Mouse (Mus musculus): ENCODE measurements at regions not wholly inside any gene's neighbourhood (a gene's known extent, or its start where the extent isn't known, plus 50 kb on each side); places are given as distances from the start of the nearest gene placed in this dataset.
"Not testable (repeated sequence)": the region's sequence is repeated elsewhere in the genome, so short reads cannot be mapped to it uniquely, and the experiment has no call there.

- intact Hi-C loops (cut with DNase I): no loop called here
- DNase-seq (ENCODE audit: low spot score in 2 of 2): no peak
These were observed 141.9 kb upstream of the Cdyl start for GRCm38 (mm10) chr13:35517692-35518091.

- intact Hi-C loops (cut with DNase I): no loop called here
- DNase-seq (ENCODE audit: low spot score in 2 of 2): no peak
These were observed 137.4 kb upstream of the Cdyl start for GRCm38 (mm10) chr13:35522272-35522671.

- DNase-seq (ENCODE audit: low spot score in 2 of 2): no peak
- intact Hi-C loops (cut with DNase I): loop anchor here (1.0 kb wide), 1 partner anchor 13 kb away; no protein-coding TSS in a partner anchor
These were observed 130.1 kb upstream of the Cdyl start for GRCm38 (mm10) chr13:35529577-35529976.

GRCm38 (mm10) chr13:35537106-35537505 is 122.5 kb upstream of the Cdyl start:
- no peak for DNase-seq (ENCODE audit: low spot score in 2 of 2)
- intact Hi-C loops (cut with DNase I): no loop called here

GRCm38 (mm10) chr13:35537936-35538335 is 121.7 kb upstream of the Cdyl start:
- peak in 1 of 2 experiments; percentile 18 for DNase-seq (ENCODE audit: low spot score in 2 of 2)
- intact Hi-C loops (cut with DNase I): no loop called here

GRCm38 (mm10) chr13:35540433-35540832 is 119.2 kb upstream of the Cdyl start:
- intact Hi-C loops (cut with DNase I): no loop called here
- DNase-seq (ENCODE audit: low spot score in 2 of 2): no peak

- no peak for DNase-seq (ENCODE audit: low spot score in 2 of 2)
- intact Hi-C loops (cut with DNase I): no loop called here
These were observed 118.6 kb upstream of the Cdyl start for GRCm38 (mm10) chr13:35541053-35541452.

- intact Hi-C loops (cut with DNase I): no loop called here
These were observed 95.6 kb upstream of the Cdyl start for GRCm38 (mm10) chr13:35564006-35564405.

GRCm38 (mm10) chr13:35581616-35582015 is 78.0 kb upstream of the Cdyl start:
- DNase-seq (ENCODE audit: low spot score in 2 of 2): no peak
- intact Hi-C loops (cut with DNase I): no loop called here

More at GRCm38 (mm10) chr13:35564006-35564405, 95.6 kb upstream of the Cdyl start:
- DNase-seq (ENCODE audit: low spot score in 2 of 2): no peak

GRCm38 (mm10) chr13:35598003-35598402 is 61.6 kb upstream of the Cdyl start:
- DNase-seq (ENCODE audit: low spot score in 2 of 2): no peak
- intact Hi-C loops (cut with DNase I): no loop called here

- intact Hi-C loops (cut with DNase I): no loop called here
- DNase-seq (ENCODE audit: low spot score in 2 of 2): no peak
These were observed 58.0 kb upstream of the Cdyl start for GRCm38 (mm10) chr13:35601560-35602135.

- DNase-seq (ENCODE audit: low spot score in 2 of 2): no peak
- intact Hi-C loops (cut with DNase I): no loop called here
These were observed 56.6 kb upstream of the Cdyl start for GRCm38 (mm10) chr13:35603080-35603479.

- DNase-seq (ENCODE audit: low spot score in 2 of 2): peak in 1 of 2 experiments; percentile 9
- intact Hi-C loops (cut with DNase I): no loop called here
These were observed 55.6 kb upstream of the Cdyl start for GRCm38 (mm10) chr13:35604061-35604460.

- DNase-seq (ENCODE audit: low spot score in 2 of 2): no peak
- intact Hi-C loops (cut with DNase I): no loop called here
These were observed 54.9 kb upstream of the Cdyl start for GRCm38 (mm10) chr13:35604765-35605164.

- DNase-seq (ENCODE audit: low spot score in 2 of 2); intact Hi-C loops (cut with DNase I): not testable (repeated sequence)
These were observed 52.6 kb upstream of the Cdyl start for GRCm38 (mm10) chr13:35606857-35607561.

GRCm38 (mm10) chr13:35607710-35608109 is 51.9 kb upstream of the Cdyl start:
- no peak for DNase-seq (ENCODE audit: low spot score in 2 of 2)
- intact Hi-C loops (cut with DNase I): no loop called here

Data from left cerebral cortex, postnatal 25 days (tissue).